Mouse (Mus musculus) liver, adult 2 months (tissue): ENCODE measurements around the gene Gng10.

Experiments
- CTCF ChIP-seq: fragments of 200-500 bp; IDR thresholded peaks from 2 replicates; pipeline ENCODE4 v1.5.1; 2011; ENCODE audit warnings: low read depth, low read length, control low read depth
- POLR2A ChIP-seq: fragments of 200-500 bp; IDR thresholded peaks from 2 replicates; pipeline ENCODE4 v1.6.1; 2011; ENCODE audit warnings: low read length, control low read depth; ENCODE audit not compliant: insufficient read depth; ENCODE audit errors: extremely low read depth

DNA sequence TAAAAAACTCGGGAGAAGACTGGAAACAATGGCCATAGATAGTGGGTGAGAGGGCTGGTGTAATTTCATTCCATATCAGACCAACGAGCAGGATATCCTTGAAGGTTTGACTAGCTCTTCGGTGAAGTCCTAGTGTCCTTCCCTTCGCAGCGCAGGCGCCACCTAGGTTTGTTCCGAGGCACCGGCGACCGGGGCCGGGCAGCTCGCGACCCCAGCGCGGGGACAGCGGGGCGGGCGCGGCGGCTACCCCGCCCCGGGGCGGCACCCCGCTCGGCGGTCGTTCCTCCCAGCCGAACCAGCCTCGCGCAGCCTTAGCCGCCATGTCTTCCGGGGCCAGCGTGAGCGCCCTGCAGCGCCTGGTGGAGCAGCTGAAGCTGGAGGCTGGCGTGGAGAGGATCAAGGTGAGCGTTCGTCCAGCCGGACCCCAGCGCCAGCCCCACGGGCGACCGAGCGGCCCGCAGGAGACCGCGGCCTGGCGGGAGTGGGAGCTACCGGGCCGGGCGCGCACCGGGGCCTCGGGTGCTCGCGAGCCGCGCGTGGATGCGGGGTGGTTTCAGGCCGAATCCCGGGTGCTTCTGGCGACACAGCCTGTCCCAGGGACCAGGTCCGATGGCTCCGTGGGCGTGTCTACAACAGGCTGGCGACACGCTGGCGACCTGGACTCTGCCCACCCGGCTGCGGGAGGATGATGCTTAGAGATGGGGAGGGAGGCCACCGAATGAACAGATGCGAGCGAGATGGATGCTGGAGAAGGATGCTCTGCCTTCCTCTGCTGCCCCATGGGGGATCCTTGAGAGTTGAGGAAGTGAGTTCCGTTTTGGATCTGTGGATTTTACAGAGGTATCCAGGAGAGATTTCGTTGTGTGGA, at the start of gene Gng10:
- TF ChIP-seq POLR2A (no peak), CTCF (no peak; the same call in 1 of the 2 replicates)
